Mouse (Mus musculus) forebrain, embryonic 14.5 days (tissue): ENCODE data around the gene Zfp618. TPM values are rescaled to one million over a fixed set of nuclear protein-coding genes. Genes with fewer than 3 reads are reported as not detected.

Experiments used
- ATAC-seq: fragments of 200-750 bp; cut with Nextera tagmentation; 2 replicates; pipeline ENCODE4 v1.8.0; 2017; ENCODE audit warnings: mild to moderate bottlenecking, moderate library complexity
- DNase-seq: peaks from one replicate; pipeline ENCODE4 v3.0.0-alpha.2; 2015; ENCODE audit warnings: low spot score
- H3K27ac ChIP-seq: fragments of 300-500 bp; sonication (generic); 2 replicates; pipeline ENCODE4 v1.5.1; 2014; ENCODE audit warnings: low read depth, mild to moderate bottlenecking, control low read depth, low read length, moderate library complexity
- H3K27me3 ChIP-seq: fragments of 300-500 bp; sonication (generic); replicated peaks from 2 replicates; pipeline ENCODE4 v1.6.1; 2014; ENCODE audit warnings: low read length, control low read depth, mixed read lengths; ENCODE audit not compliant: control insufficient read depth, insufficient read depth
- H3K36me3 ChIP-seq: fragments of 300-500 bp; sonication (generic); 2 replicates; pipeline ENCODE4 v1.6.1; 2014; ENCODE audit warnings: low read length, control low read depth; ENCODE audit not compliant: control insufficient read depth, insufficient read depth
- H3K4me1 ChIP-seq: fragments of 300-500 bp; sonication (generic); 2 replicates; pipeline ENCODE4 v1.6.1; 2014; ENCODE audit warnings: antibody characterized with exemption, low read length, control low read depth; ENCODE audit not compliant: control insufficient read depth, insufficient read depth
- H3K4me2 ChIP-seq: fragments of 300-500 bp; sonication (generic); 2 replicates; pipeline ENCODE4 v1.6.1; 2014; ENCODE audit warnings: mild to moderate bottlenecking, control low read depth, low read length
- H3K4me3 ChIP-seq: fragments of 300-500 bp; sonication (generic); 2 replicates; pipeline ENCODE4 v1.5.1; 2014; ENCODE audit warnings: low read depth, low read length, control low read depth
- H3K9ac ChIP-seq: fragments of 300-500 bp; sonication (generic); 2 replicates; pipeline ENCODE4 v1.6.1; 2014; ENCODE audit warnings: mild to moderate bottlenecking, low read length, control low read depth, moderate library complexity
- H3K9me3 ChIP-seq: fragments of 300-500 bp; sonication (generic); replicated peaks from 2 replicates; pipeline ENCODE4 v1.6.1; 2016; ENCODE audit warnings: low read length, control low read depth, mixed read lengths; ENCODE audit not compliant: control insufficient read depth
- WGBS: fragments of 180-500 bp; shearing (Covaris S2); extraction: QIAGEN DNeasy Blood & Tissue Kit; methylation state at CpG from one replicate; pipeline ENCODE4 v1.1.7; 2014; 5-methylcytosine and 5-hydroxymethylcytosine counted together
- polyA plus RNA-seq: library from polyadenylated mRNA; unstranded; fragments of >200 nt; fragmentation: Nextera tagmentation; extraction: Ambion mirVana; gene quantifications from 2 replicates; pipeline ENCODE4 v1.2.1, GENCODE M21; 2014

Gene Zfp618
- polyA plus RNA-seq, 1 experiment from 2014 or later = 14.9 TPM

- no peak overlapping the region for H3K4me3 ChIP-seq
- ATAC-seq (no peak), DNase-seq (no peak)
- H3K36me3 ChIP-seq = 0 out of 2 replicates have a peak, but pooled peaks cover 3% of the 10 kb centered on the region
- no peak overlapping the region for H3K4me2 ChIP-seq
- H3K9ac ChIP-seq = no peak overlapping the region
- no peaks in the 10 kb centered on the region for H3K9me3 ChIP-seq
- H3K27me3 ChIP-seq = no peaks in the 10 kb centered on the region
- no peak overlapping the region for H3K27ac ChIP-seq
- H3K4me1 ChIP-seq = no peaks in the 10 kb centered on the region
- WGBS = 88% methylated on average over 15 of the region's 15 CpGs
Observed at GRCm38 (mm10) chr4:63071413-63072260, 106.3 kb downstream of the Zfp618 start.

GRCm38 (mm10) chr4:63073139-63073538 lies 107.8 kb downstream of the Zfp618 start:
- no peaks in the 10 kb centered on the region for H3K9me3 ChIP-seq
- ATAC-seq (no peak), DNase-seq (no peak)
- H3K27me3 ChIP-seq = no peaks in the 10 kb centered on the region
- H3K4me2 ChIP-seq = no peak overlapping the region
- H3K4me3 ChIP-seq = no peak overlapping the region
- H3K4me1 ChIP-seq = no peaks in the 10 kb centered on the region
- 0 out of 2 replicates have a peak, but pooled peaks cover 5% of the 10 kb centered on the region for H3K36me3 ChIP-seq
- no peak overlapping the region for H3K27ac ChIP-seq
- no peak overlapping the region for H3K9ac ChIP-seq
- 94% methylated on average over 2 of the region's 2 CpGs for WGBS

GRCm38 (mm10) chr4:63079159-63079558 lies 113.8 kb downstream of the Zfp618 start:
- Histone ChIP-seq H3K9me3 (no peaks in the 10 kb centered on the region), H3K9ac (no peak overlapping the region), H3K4me1 (no peaks in the 10 kb centered on the region), H3K27ac (no peak overlapping the region), H3K4me2 (no peak overlapping the region), H3K27me3 (no peaks in the 10 kb centered on the region), H3K36me3 (peaks cover 34% of the 10 kb centered on the region), H3K4me3 (no peak overlapping the region)
- DNase-seq (peak; percentile 44), ATAC-seq (no peak)
- 74% methylated on average over 7 of the region's 7 CpGs for WGBS

GRCm38 (mm10) chr4:63084473-63084889 lies 119.1 kb downstream of the Zfp618 start:
- H3K36me3 ChIP-seq = peaks cover 46% of the 10 kb centered on the region
- no peak overlapping the region for H3K9ac ChIP-seq
- no peaks in the 10 kb centered on the region for H3K27me3 ChIP-seq
- no peak overlapping the region for H3K4me2 ChIP-seq
- no peak overlapping the region for H3K27ac ChIP-seq
- no peaks in the 10 kb centered on the region for H3K9me3 ChIP-seq
- DNase-seq (peak; percentile 85), ATAC-seq (peak; percentile 66)
- H3K4me1 ChIP-seq = no peaks in the 10 kb centered on the region
- WGBS = 73% methylated on average over 8 of the region's 8 CpGs
- no peak overlapping the region for H3K4me3 ChIP-seq

- H3K27ac ChIP-seq = no peak overlapping the region
- ATAC-seq (no peak), DNase-seq (no peak)
- peaks cover 30% of the 10 kb centered on the region for H3K36me3 ChIP-seq
- H3K4me2 ChIP-seq = no peak overlapping the region
- H3K9ac ChIP-seq = no peak overlapping the region
- no peaks in the 10 kb centered on the region for H3K9me3 ChIP-seq
- H3K27me3 ChIP-seq = no peaks in the 10 kb centered on the region
- 100% methylated on average over 1 of the region's 1 CpGs for WGBS
- H3K4me3 ChIP-seq = no peak overlapping the region
- H3K4me1 ChIP-seq = no peaks in the 10 kb centered on the region
Observed at GRCm38 (mm10) chr4:63089484-63089883, 124.1 kb downstream of the Zfp618 start.

- H3K4me1 ChIP-seq = no peaks in the 10 kb centered on the region
- peaks cover 33% of the 10 kb centered on the region for H3K36me3 ChIP-seq
- no peak overlapping the region for H3K4me3 ChIP-seq
- H3K9me3 ChIP-seq = no peaks in the 10 kb centered on the region
- no peak overlapping the region for H3K27ac ChIP-seq
- H3K4me2 ChIP-seq = no peak overlapping the region
- no peak overlapping the region for H3K9ac ChIP-seq
- WGBS = 93% methylated on average over 5 of the region's 5 CpGs
- no peak for ATAC-seq
- no peaks in the 10 kb centered on the region for H3K27me3 ChIP-seq
- no peak for DNase-seq
Observed at GRCm38 (mm10) chr4:63091151-63091550, 125.8 kb downstream of the Zfp618 start.

- Histone ChIP-seq H3K27me3 (no peaks in the 10 kb centered on the region), H3K4me1 (no peaks in the 10 kb centered on the region), H3K4me2 (no peak overlapping the region), H3K36me3 (peaks cover 20% of the 10 kb centered on the region; the same call in 1 of the 2 replicates), H3K27ac (no peak overlapping the region), H3K9me3 (no peaks in the 10 kb centered on the region), H3K4me3 (no peak overlapping the region), H3K9ac (no peak overlapping the region)
- ATAC-seq (no peak), DNase-seq (no peak)
- WGBS = 95% methylated on average over 1 of the region's 1 CpGs
Observed at GRCm38 (mm10) chr4:63097603-63098002, 132.2 kb downstream of the Zfp618 start.

- WGBS = 93% methylated on average over 11 of the region's 11 CpGs
- Histone ChIP-seq H3K4me2 (no peak overlapping the region), H3K9me3 (no peaks in the 10 kb centered on the region), H3K4me1 (no peaks in the 10 kb centered on the region), H3K27me3 (no peaks in the 10 kb centered on the region), H3K9ac (no peak overlapping the region), H3K27ac (no peak overlapping the region), H3K4me3 (no peak overlapping the region), H3K36me3 (peaks cover 31% of the 10 kb centered on the region)
- DNase-seq (no peak), ATAC-seq (no peak)
Observed at GRCm38 (mm10) chr4:63100478-63100877, 135.1 kb downstream of the Zfp618 start.

GRCm38 (mm10) chr4:63102025-63102424 lies 136.7 kb downstream of the Zfp618 start:
- WGBS = 95% methylated on average over 4 of the region's 4 CpGs
- Histone ChIP-seq H3K27me3 (no peaks in the 10 kb centered on the region), H3K36me3 (peaks cover 26% of the 10 kb centered on the region)

More at GRCm38 (mm10) chr4:63102025-63102424, 136.7 kb downstream of the Zfp618 start:
- Histone ChIP-seq H3K4me3 (no peak overlapping the region), H3K9me3 (no peaks in the 10 kb centered on the region), H3K27ac (no peak overlapping the region), H3K9ac (no peak overlapping the region), H3K4me2 (no peak overlapping the region), H3K4me1 (no peaks in the 10 kb centered on the region)
- DNase-seq (no peak), ATAC-seq (no peak)
